Mouse (Mus musculus) kidney, embryonic 14.5 days (tissue): ENCODE measurements around the gene Gpalpp1. TPM values are rescaled to one million over a fixed set of nuclear protein-coding genes. Genes with fewer than 3 reads are reported as not detected.

Experiments used
- ATAC-seq: fragments of 200-750 bp; cut with Nextera tagmentation; 2 replicates; pipeline ENCODE4 v1.8.0; 2017; ENCODE audit warnings: moderate number of reproducible peaks, mild to moderate bottlenecking, moderate TSS enrichment, moderate library complexity; ENCODE audit not compliant: low FRiP score, low TSS enrichment
- H3K27ac ChIP-seq: fragments of 300-500 bp; sonication (generic); 2 replicates; pipeline ENCODE4 v1.5.1; 2014; ENCODE audit warnings: low read depth, mild to moderate bottlenecking, low read length, moderate library complexity, mixed read lengths
- H3K27me3 ChIP-seq: fragments of 300-500 bp; sonication (generic); 2 replicates; pipeline ENCODE4 v1.6.1; 2014; ENCODE audit warnings: mild to moderate bottlenecking, low read length; ENCODE audit not compliant: control insufficient read depth, insufficient read depth
- H3K36me3 ChIP-seq: fragments of 300-500 bp; sonication (generic); 2 replicates; pipeline ENCODE4 v1.6.1; 2014; ENCODE audit warnings: low read length, mixed read lengths; ENCODE audit not compliant: control insufficient read depth, insufficient read depth
- H3K4me1 ChIP-seq: fragments of 300-500 bp; sonication (generic); 2 replicates; pipeline ENCODE4 v1.6.1; 2014; ENCODE audit warnings: low read length, mixed read lengths; ENCODE audit not compliant: control insufficient read depth, insufficient read depth
- H3K4me2 ChIP-seq: fragments of 300-500 bp; sonication (generic); replicated peaks from 2 replicates; pipeline ENCODE4 v1.6.1; 2014; ENCODE audit warnings: low read depth, mild to moderate bottlenecking, low read length
- H3K4me3 ChIP-seq: fragments of 300-500 bp; sonication (generic); 2 replicates; pipeline ENCODE4 v1.5.1; 2014; ENCODE audit warnings: mild to moderate bottlenecking, low read length
- H3K9ac ChIP-seq: fragments of 300-500 bp; sonication (generic); 2 replicates; pipeline ENCODE4 v1.6.1; 2014; ENCODE audit warnings: low read depth, mild to moderate bottlenecking, low read length, moderate library complexity
- H3K9me3 ChIP-seq: fragments of 300-500 bp; sonication (generic); 2 replicates; pipeline ENCODE4 v1.6.1; 2016; ENCODE audit warnings: low read length; ENCODE audit not compliant: control insufficient read depth
- WGBS: fragments of 180-500 bp; shearing (Covaris S2); extraction: QIAGEN DNeasy Blood & Tissue Kit; methylation state at CpG from one replicate; pipeline ENCODE4 v1.1.7; 2014; 5-methylcytosine and 5-hydroxymethylcytosine counted together
- polyA plus RNA-seq: library from polyadenylated mRNA; unstranded; fragments of >200 nt; fragmentation: Nextera tagmentation; extraction: Ambion mirVana; gene quantifications from 2 replicates; pipeline ENCODE4 v1.2.1, GENCODE M21; 2014

The Gpalpp1 gene
- polyA plus RNA-seq, 1 experiment from 2014 or later, result 13.3 TPM

DNA sequence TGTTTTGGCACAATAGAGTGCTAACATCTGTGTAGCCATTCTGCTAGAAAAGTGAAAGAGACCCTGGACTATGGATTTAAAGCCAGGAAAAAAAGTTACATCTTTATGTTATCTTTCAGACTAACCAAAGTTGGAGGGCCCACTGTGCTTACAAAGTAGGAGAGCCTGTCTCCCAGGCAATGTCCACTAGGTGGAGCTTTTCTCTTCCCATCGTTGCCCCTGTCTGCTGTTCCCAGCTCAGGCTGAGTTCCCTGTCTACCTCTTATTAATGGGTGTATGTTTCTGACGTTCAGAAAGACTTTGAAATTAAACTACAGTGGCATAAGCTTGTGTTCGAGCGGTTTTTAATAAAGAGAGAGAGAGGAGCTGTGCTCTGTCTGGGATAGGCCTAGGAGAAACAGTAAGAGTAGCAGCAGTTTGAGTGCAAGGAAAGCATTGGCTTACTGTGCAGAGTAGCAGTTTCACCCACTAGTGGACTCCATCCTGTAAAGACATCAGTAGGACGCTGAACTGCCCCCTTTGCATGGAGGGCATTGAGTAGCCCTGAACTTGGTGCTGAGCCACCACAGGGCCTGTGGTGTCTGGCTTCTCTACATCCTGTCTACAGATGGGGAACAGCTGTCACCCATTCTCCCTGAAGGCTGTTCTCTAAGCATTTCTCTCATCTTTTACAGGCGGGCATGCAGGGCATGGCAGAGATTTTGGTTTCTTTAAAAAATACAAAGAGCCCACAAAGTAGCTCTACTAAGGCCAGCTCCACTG lies 11.5 kb upstream of the Gpalpp1 start:
- no peak overlapping the region for H3K27ac ChIP-seq
- H3K9ac ChIP-seq, result no peak overlapping the region
- WGBS, result 67% methylated on average over 6 of the region's 6 CpGs
- no peaks in the 10 kb centered on the region for H3K9me3 ChIP-seq
- H3K4me1 ChIP-seq, result no peaks in the 10 kb centered on the region
- no peaks in the 10 kb centered on the region for H3K27me3 ChIP-seq
- H3K4me2 ChIP-seq, result no peak overlapping the region
- peaks cover 68% of the 10 kb centered on the region for H3K36me3 ChIP-seq
- H3K4me3 ChIP-seq, result no peak overlapping the region
- no peak for ATAC-seq

DNA sequence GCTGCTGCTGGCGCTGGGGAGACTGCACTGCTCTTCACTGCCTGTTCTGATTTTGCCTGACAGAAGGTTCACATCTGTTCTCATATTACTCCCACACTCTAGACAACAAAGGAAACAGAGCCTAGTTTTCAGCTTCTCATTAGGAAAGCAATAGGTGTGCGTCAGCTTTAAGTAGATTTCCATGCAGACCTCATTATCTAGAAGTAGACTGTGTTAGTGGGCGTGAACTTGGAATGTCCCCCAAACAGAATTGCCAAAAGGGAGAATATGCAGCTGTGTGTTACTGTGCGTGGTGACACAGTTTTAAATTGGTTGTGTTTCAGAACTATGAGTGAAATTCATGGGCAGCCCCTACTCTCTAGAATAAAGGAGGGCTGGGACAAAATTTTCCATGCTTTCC lies 9.9 kb upstream of the Gpalpp1 start:
- Histone ChIP-seq H3K4me1 (no peaks in the 10 kb centered on the region), H3K4me2 (no peak overlapping the region), H3K27me3 (no peaks in the 10 kb centered on the region), H3K4me3 (no peak overlapping the region), H3K36me3 (peaks cover 68% of the 10 kb centered on the region), H3K9me3 (no peaks in the 10 kb centered on the region), H3K9ac (no peak overlapping the region), H3K27ac (no peak overlapping the region)
- 82% methylated on average over 4 of the region's 4 CpGs for WGBS
- no peak for ATAC-seq

DNA sequence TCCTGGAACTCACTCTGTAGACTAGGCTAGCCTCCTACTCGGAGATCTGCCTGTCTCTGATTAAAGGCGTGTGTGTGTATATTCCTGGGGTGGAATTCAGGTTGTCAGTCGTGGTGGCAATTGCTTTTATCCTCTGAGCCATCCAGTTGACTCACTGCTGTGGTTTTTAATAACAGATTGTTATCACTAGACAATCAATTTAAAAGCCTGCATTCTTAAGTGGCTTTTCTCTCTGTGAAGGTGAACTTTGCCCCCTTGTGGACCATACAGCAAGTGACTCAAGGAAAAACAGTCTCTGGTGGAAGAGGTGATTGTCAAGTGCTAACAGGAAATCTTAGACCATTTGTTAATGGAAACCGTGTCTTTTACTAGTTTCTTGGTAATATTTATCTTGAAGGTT lies 8.4 kb upstream of the Gpalpp1 start:
- H3K4me3 ChIP-seq, result no peak overlapping the region
- H3K4me1 ChIP-seq, result no peaks in the 10 kb centered on the region
- no peak overlapping the region for H3K4me2 ChIP-seq
- H3K36me3 ChIP-seq, result peaks cover 68% of the 10 kb centered on the region
- H3K27me3 ChIP-seq, result no peaks in the 10 kb centered on the region
- WGBS, result 74% methylated on average over 4 of the region's 4 CpGs
- ATAC-seq, result no peak
- no peak overlapping the region for H3K27ac ChIP-seq
- no peak overlapping the region for H3K9ac ChIP-seq
- H3K9me3 ChIP-seq, result no peaks in the 10 kb centered on the region

DNA sequence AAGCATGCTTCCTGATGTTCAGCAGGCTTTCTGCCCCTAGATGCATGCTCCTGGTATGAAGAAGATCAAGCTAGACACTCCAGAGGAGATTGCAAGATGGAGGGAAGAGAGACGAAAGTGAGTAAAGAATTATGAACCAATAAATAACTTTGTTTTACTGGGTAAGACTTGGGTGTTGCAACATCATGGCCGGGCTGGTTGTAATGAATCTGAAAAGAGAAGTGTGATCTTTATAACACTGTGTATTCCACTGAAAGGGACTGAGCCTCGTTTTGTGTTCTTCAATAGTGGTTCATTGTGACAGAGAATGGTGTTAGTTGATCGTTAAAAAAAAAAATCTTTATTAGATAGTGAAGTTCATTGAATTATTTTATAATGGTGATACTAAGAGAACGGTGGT lies 5.2 kb upstream of the Gpalpp1 start:
- no peak overlapping the region for H3K27ac ChIP-seq
- no peaks in the 10 kb centered on the region for H3K27me3 ChIP-seq
- no peak overlapping the region for H3K4me2 ChIP-seq
- H3K9me3 ChIP-seq, result no peaks in the 10 kb centered on the region
- H3K9ac ChIP-seq, result no peak overlapping the region
- peaks cover 5% of the 10 kb centered on the region; the same call in 1 of the 2 replicates for H3K4me1 ChIP-seq
- WGBS, result 86% methylated on average over 5 of the region's 5 CpGs
- peaks cover 59% of the 10 kb centered on the region for H3K36me3 ChIP-seq
- ATAC-seq, result no peak
- H3K4me3 ChIP-seq, result no peak overlapping the region

DNA sequence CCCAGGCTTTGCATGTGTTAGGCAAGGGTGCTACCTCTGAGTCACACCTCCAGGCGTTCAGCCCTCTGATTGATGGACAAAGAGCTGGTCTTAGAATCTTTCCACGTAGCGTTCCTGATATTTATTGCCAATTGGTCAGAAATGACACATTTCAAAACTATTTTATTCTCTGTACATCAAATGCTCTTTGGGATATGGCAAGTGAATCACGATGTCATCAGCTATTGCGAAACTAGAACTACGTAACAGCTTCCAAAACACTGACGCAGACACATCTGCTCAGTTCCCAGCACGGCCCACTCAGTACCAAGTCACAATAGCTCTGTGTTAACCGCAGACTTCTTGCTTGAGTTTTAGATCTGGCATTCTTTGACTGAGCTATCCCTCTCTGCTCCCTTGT lies 11.0 kb downstream of the Gpalpp1 start:
- no peaks in the 10 kb centered on the region for H3K4me1 ChIP-seq
- no peak overlapping the region for H3K27ac ChIP-seq
- ATAC-seq, result no peak
- no peaks in the 10 kb centered on the region for H3K9me3 ChIP-seq
- H3K9ac ChIP-seq, result no peak overlapping the region
- no peak overlapping the region for H3K4me2 ChIP-seq
- no peaks in the 10 kb centered on the region for H3K27me3 ChIP-seq
- peaks cover 56% of the 10 kb centered on the region for H3K36me3 ChIP-seq
- no peak overlapping the region for H3K4me3 ChIP-seq
- WGBS, result 97% methylated on average over 9 of the region's 9 CpGs

DNA sequence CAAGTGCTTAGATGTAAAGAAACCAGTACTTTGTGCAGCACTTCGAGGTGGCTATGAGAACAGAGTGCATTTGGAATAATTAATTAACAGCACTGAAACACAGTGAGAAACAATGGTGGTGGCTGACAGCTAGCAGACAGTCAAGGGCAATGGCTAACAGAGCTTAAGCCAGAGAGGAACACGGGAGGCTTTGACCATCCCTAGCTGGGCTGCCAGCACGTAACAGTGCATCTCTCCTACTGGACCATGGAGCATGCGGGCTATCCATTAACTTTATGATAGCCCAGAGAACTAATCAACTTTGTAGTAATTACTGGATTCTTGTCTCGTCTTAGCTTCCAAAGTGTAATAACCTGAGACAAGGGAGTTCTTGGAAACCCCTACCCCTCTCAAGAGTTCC lies 12.7 kb downstream of the Gpalpp1 start:
- no peaks in the 10 kb centered on the region for H3K27me3 ChIP-seq
- ATAC-seq, result no peak
- H3K4me1 ChIP-seq, result no peaks in the 10 kb centered on the region
- H3K27ac ChIP-seq, result no peak overlapping the region
- H3K9ac ChIP-seq, result no peak overlapping the region
- H3K4me2 ChIP-seq, result no peak overlapping the region
- H3K4me3 ChIP-seq, result no peak overlapping the region
- H3K36me3 ChIP-seq, result peaks cover 54% of the 10 kb centered on the region; the same call in 1 of the 2 replicates
- 88% methylated on average over 5 of the region's 5 CpGs for WGBS
- H3K9me3 ChIP-seq, result no peaks in the 10 kb centered on the region

DNA sequence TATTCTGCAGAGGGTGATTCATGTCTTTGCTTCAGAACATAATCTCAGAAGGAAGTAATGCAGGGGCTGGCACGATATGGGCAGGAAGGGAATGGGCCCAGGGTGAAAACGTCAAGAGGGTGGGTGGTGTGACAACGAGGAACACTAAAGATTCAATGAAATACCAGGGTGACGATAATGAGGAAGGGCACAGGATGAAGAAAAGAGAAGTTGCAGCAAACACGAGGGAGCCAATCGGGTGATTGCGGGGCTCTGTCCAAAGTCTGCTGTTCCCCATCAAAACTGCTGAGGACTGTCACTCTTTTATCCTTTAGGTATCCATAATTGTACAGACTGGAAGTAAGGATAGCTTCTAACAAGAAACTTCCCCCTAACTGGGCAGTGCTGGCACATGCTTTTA lies 13.3 kb downstream of the Gpalpp1 start:
- H3K4me1 ChIP-seq, result no peaks in the 10 kb centered on the region
- H3K4me2 ChIP-seq, result no peak overlapping the region
- no peak overlapping the region for H3K4me3 ChIP-seq
- WGBS, result 91% methylated on average over 7 of the region's 7 CpGs
- ATAC-seq, result no peak
- no peaks in the 10 kb centered on the region for H3K9me3 ChIP-seq
- no peaks in the 10 kb centered on the region for H3K27me3 ChIP-seq
- no peak overlapping the region for H3K27ac ChIP-seq
- peaks cover 56% of the 10 kb centered on the region; the same call in 1 of the 2 replicates for H3K36me3 ChIP-seq
- no peak overlapping the region for H3K9ac ChIP-seq

DNA sequence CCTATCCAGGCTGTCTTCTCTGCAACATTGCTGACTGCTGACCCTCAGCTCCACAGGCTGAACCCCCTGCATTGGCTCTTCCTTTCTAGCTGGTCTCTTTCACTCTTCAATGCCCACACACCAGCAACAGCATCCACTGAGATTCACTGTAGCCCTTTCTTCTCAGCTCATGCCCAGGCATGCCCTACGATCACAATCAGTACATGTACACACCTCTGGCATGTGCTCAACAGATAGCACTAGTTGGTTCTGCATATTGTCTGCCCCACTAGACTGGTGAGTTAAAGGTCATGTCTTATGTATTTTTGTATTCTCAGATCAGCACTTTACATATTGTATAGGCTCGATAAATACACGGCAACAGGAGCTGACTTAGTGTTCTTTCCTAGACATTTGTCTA lies 26.4 kb downstream of the Gpalpp1 start:
- Histone ChIP-seq H3K4me3 (no peak overlapping the region), H3K27me3 (no peaks in the 10 kb centered on the region), H3K27ac (peak overlapping the region; percentile 8; the same call in 1 of the 2 replicates), H3K4me1 (no peaks in the 10 kb centered on the region), H3K4me2 (no peak overlapping the region), H3K36me3 (no peaks in the 10 kb centered on the region; the same call in 1 of the 2 replicates), H3K9me3 (no peaks in the 10 kb centered on the region), H3K9ac (no peak overlapping the region)
- no peak for ATAC-seq
- WGBS, result 74% methylated on average over 3 of the region's 3 CpGs

DNA sequence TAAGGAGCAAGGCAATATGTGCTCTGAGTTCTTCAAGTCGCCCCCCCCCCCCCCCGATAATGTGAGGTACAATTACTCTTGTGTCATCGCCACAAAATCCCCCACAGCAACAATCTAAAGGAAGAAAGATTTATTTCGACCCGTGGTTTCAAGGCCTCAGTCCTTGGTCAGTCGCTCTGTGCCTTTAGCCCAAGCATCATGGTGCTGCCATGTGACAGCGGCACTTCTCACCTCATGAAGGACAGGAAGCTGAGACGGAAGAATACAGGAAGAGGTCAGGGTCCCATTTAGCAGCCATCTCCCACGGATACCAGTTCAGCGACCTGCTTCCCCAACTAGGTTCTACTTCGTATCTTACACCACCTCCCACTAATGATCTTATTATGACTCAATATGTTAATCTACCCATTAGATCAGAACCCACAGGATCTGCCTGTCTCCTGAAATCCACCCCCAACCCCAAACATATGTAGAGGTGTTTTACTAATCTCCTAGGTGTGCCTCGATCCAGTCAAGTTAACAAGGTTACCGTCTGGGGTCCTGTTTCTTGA lies 28.4 kb downstream of the Gpalpp1 start:
- no peak overlapping the region for H3K27ac ChIP-seq
- ATAC-seq, result no peak
- WGBS, result 78% methylated on average over 13 of the region's 13 CpGs
- H3K4me2 ChIP-seq, result no peak overlapping the region
- no peaks in the 10 kb centered on the region for H3K27me3 ChIP-seq
- no peaks in the 10 kb centered on the region for H3K36me3 ChIP-seq
- H3K4me1 ChIP-seq, result no peaks in the 10 kb centered on the region
- no peaks in the 10 kb centered on the region for H3K9me3 ChIP-seq
- H3K9ac ChIP-seq, result no peak overlapping the region
- H3K4me3 ChIP-seq, result no peak overlapping the region
